Mouse (Mus musculus) midbrain, embryonic 15.5 days (tissue): ENCODE measurements around the gene Fbxo10. TPM values are rescaled to one million over a fixed set of nuclear protein-coding genes. Genes with fewer than 3 reads are reported as not detected.
"Not testable (repeated sequence)": the region's sequence is repeated elsewhere in the genome, so short reads cannot be mapped to it uniquely, and the experiment has no call there.

ENCODE experiments used
- ATAC-seq: fragments of 200-750 bp; cut with Nextera tagmentation; replicated peaks from 2 replicates; pipeline ENCODE4 v1.8.0; 2017; ENCODE audit warnings: moderate TSS enrichment
- H3K27ac ChIP-seq: fragments of 300-500 bp; sonication (generic); 2 replicates; pipeline ENCODE4 v1.5.1; 2015; ENCODE audit warnings: mild to moderate bottlenecking, inconsistent platforms
- H3K27me3 ChIP-seq: fragments of 300-500 bp; sonication (generic); replicated peaks from 2 replicates; pipeline ENCODE4 v1.6.1; 2015; ENCODE audit warnings: inconsistent platforms
- H3K36me3 ChIP-seq: fragments of 300-500 bp; sonication (generic); replicated peaks from 2 replicates; pipeline ENCODE4 v1.6.1; 2015; ENCODE audit warnings: inconsistent platforms
- H3K4me1 ChIP-seq: fragments of 300-500 bp; sonication (generic); 2 replicates; pipeline ENCODE4 v1.6.1; 2015; ENCODE audit warnings: inconsistent platforms
- H3K4me2 ChIP-seq: fragments of 300-500 bp; sonication (generic); 2 replicates; pipeline ENCODE4 v1.6.1; 2015; ENCODE audit warnings: inconsistent platforms, mild to moderate bottlenecking, moderate library complexity
- H3K4me3 ChIP-seq: fragments of 300-500 bp; sonication (generic); 2 replicates; pipeline ENCODE4 v1.5.1; 2015; ENCODE audit warnings: mild to moderate bottlenecking, inconsistent platforms
- H3K9ac ChIP-seq: fragments of 300-500 bp; sonication (generic); 2 replicates; pipeline ENCODE4 v1.6.1; 2015; ENCODE audit warnings: mild to moderate bottlenecking, inconsistent platforms
- H3K9me3 ChIP-seq: fragments of 300-500 bp; sonication (generic); 2 replicates; pipeline ENCODE4 v1.6.1; 2016; ENCODE audit warnings: inconsistent platforms
- WGBS: fragments of 180-500 bp; shearing (Covaris S2); methylation state at CpG from one replicate; pipeline ENCODE4 v1.1.7; 2015; ENCODE audit warnings: mixed read lengths; 5-methylcytosine and 5-hydroxymethylcytosine counted together
- polyA plus RNA-seq: library from polyadenylated mRNA; unstranded; fragments of >200 nt; fragmentation: Nextera tagmentation; extraction: Ambion mirVana; gene quantifications from 2 replicates; pipeline ENCODE4 v1.2.1, GENCODE M21; 2015

Fbxo10 gene
- polyA plus RNA-seq, 1 experiment from 2014 or later: 21.9 TPM

GRCm38 (mm10) chr4:45013537-45013936 is 70.9 kb downstream of the Fbxo10 start:
- no peak for ATAC-seq
- H3K4me2 ChIP-seq: peak overlapping the region; percentile 59
- peak overlapping the region; percentile 54; the same call in 1 of the 2 replicates for H3K9ac ChIP-seq
- H3K9me3 ChIP-seq: no peaks in the 10 kb centered on the region
- no peaks in the 10 kb centered on the region for H3K27me3 ChIP-seq
- no peaks in the 10 kb centered on the region for H3K36me3 ChIP-seq
- peak overlapping the region; percentile 72; the same call in 1 of the 2 replicates for H3K27ac ChIP-seq
- peak overlapping the region; percentile 61 for H3K4me3 ChIP-seq
- peaks cover 23% of the 10 kb centered on the region for H3K4me1 ChIP-seq
- WGBS: 9% methylated on average over 2 of the region's 2 CpGs

- Histone ChIP-seq H3K9me3 (no peaks in the 10 kb centered on the region), H3K9ac (peak overlapping the region; percentile 54), H3K4me1 (peaks cover 23% of the 10 kb centered on the region), H3K27me3 (no peaks in the 10 kb centered on the region), H3K4me3 (peak overlapping the region; percentile 61), H3K4me2 (peak overlapping the region; percentile 59), H3K36me3 (no peaks in the 10 kb centered on the region), H3K27ac (peak overlapping the region; percentile 72)
- ATAC-seq: no peak
- 3% methylated on average over 13 of the region's 13 CpGs for WGBS
Observed at GRCm38 (mm10) chr4:45013031-45013431, 71.4 kb downstream of the Fbxo10 start.

GRCm38 (mm10) chr4:45012105-45012975 is 72.1 kb downstream of the Fbxo10 start, which contains the start of gene Zbtb5:
TSS of gene Zbtb5 (minus strand) at chr4:45012412.
- WGBS: under 1% methylated on average over 59 of the region's 63 CpGs
- H3K9ac ChIP-seq: peak within 1 kb of the TSS; percentile 79
- peaks cover 23% of the 10 kb centered on the region for H3K4me1 ChIP-seq
- peak within 1 kb of the TSS; percentile 61 for H3K4me3 ChIP-seq
- H3K9me3 ChIP-seq: no peaks in the 10 kb centered on the region
- H3K27me3 ChIP-seq: no peaks in the 10 kb centered on the region
- H3K27ac ChIP-seq: peak within 1 kb of the TSS; percentile 95
- ATAC-seq: peak; percentile 99
- peak within 1 kb of the TSS; percentile 61 for H3K4me2 ChIP-seq
- H3K36me3 ChIP-seq: no peaks in the 10 kb centered on the region

- under 1% methylated on average over 31 of the region's 31 CpGs for WGBS
- Histone ChIP-seq H3K36me3 (no peaks in the 10 kb centered on the region), H3K9ac (peak overlapping the region; percentile 79), H3K4me1 (peaks cover 23% of the 10 kb centered on the region), H3K27ac (peak overlapping the region; percentile 95), H3K4me3 (peak overlapping the region; percentile 61), H3K27me3 (no peaks in the 10 kb centered on the region), H3K4me2 (peak overlapping the region; percentile 61), H3K9me3 (no peaks in the 10 kb centered on the region)
- peak; percentile 82 for ATAC-seq
Observed at GRCm38 (mm10) chr4:45011581-45012104, 72.8 kb downstream of the Fbxo10 start.

GRCm38 (mm10) chr4:45010806-45011415 is 73.5 kb downstream of the Fbxo10 start:
- peak overlapping the region; percentile 95; the same call in 1 of the 2 replicates for H3K27ac ChIP-seq
- peak overlapping the region; percentile 61 for H3K4me2 ChIP-seq
- H3K4me3 ChIP-seq: peak overlapping the region; percentile 61
- H3K27me3 ChIP-seq: no peaks in the 10 kb centered on the region
- no peak for ATAC-seq
- no peaks in the 10 kb centered on the region for H3K36me3 ChIP-seq
- WGBS: 14% methylated on average over 11 of the region's 11 CpGs
- peak overlapping the region; percentile 79 for H3K9ac ChIP-seq
- no peaks in the 10 kb centered on the region for H3K9me3 ChIP-seq
- H3K4me1 ChIP-seq: peaks cover 23% of the 10 kb centered on the region

- no peak overlapping the region for H3K9ac ChIP-seq
- ATAC-seq: no peak
- H3K4me3 ChIP-seq: no peak overlapping the region
- peaks cover 10% of the 10 kb centered on the region for H3K4me1 ChIP-seq
- no peaks in the 10 kb centered on the region for H3K27me3 ChIP-seq
- no peaks in the 10 kb centered on the region for H3K36me3 ChIP-seq
- no peak overlapping the region for H3K27ac ChIP-seq
- 92% methylated on average over 3 of the region's 3 CpGs for WGBS
- H3K4me2 ChIP-seq: no peak overlapping the region
- H3K9me3 ChIP-seq: no peaks in the 10 kb centered on the region
Observed at GRCm38 (mm10) chr4:45005452-45005851, 79.0 kb downstream of the Fbxo10 start.

GRCm38 (mm10) chr4:45000001-45000400 is 84.4 kb downstream of the Fbxo10 start:
- 85% methylated on average over 6 of the region's 6 CpGs for WGBS
- H3K9ac ChIP-seq: no peak overlapping the region
- no peaks in the 10 kb centered on the region for H3K27me3 ChIP-seq
- H3K4me1 ChIP-seq: peaks cover 2% of the 10 kb centered on the region
- H3K9me3 ChIP-seq: no peaks in the 10 kb centered on the region
- no peak for ATAC-seq
- no peak overlapping the region for H3K27ac ChIP-seq
- H3K4me3 ChIP-seq: no peak overlapping the region
- H3K36me3 ChIP-seq: no peaks in the 10 kb centered on the region
- H3K4me2 ChIP-seq: no peak overlapping the region

- no peak for ATAC-seq
- Histone ChIP-seq H3K4me2 (no peak overlapping the region), H3K9ac (no peak overlapping the region), H3K27me3 (no peaks in the 10 kb centered on the region), H3K4me3 (no peak overlapping the region), H3K27ac (no peak overlapping the region), H3K4me1 (peaks cover 2% of the 10 kb centered on the region), H3K36me3 (peaks cover 6% of the 10 kb centered on the region; the same call in 1 of the 2 replicates), H3K9me3 (no peaks in the 10 kb centered on the region)
- 80% methylated on average over 3 of the region's 3 CpGs for WGBS
Observed at GRCm38 (mm10) chr4:44998071-44998470, 86.3 kb downstream of the Fbxo10 start.

- no peaks in the 10 kb centered on the region for H3K27me3 ChIP-seq
- 82% methylated on average over 18 of the region's 18 CpGs for WGBS
- H3K4me3 ChIP-seq: no peak overlapping the region
- no peak overlapping the region for H3K9ac ChIP-seq
- peaks cover 2% of the 10 kb centered on the region for H3K4me1 ChIP-seq
- no peaks in the 10 kb centered on the region for H3K9me3 ChIP-seq
- H3K36me3 ChIP-seq: peaks cover 6% of the 10 kb centered on the region; the same call in 1 of the 2 replicates
- H3K4me2 ChIP-seq: no peak overlapping the region
- no peak overlapping the region for H3K27ac ChIP-seq
- no peak for ATAC-seq
Observed at GRCm38 (mm10) chr4:44994776-44995175, 89.6 kb downstream of the Fbxo10 start.

- no peaks in the 10 kb centered on the region for H3K27me3 ChIP-seq
- no peak overlapping the region for H3K4me2 ChIP-seq
- no peak overlapping the region for H3K4me3 ChIP-seq
- ATAC-seq: no peak
- no peak overlapping the region for H3K27ac ChIP-seq
- WGBS: 93% methylated on average over 9 of the region's 9 CpGs
- peaks cover 2% of the 10 kb centered on the region for H3K4me1 ChIP-seq
- peaks cover 6% of the 10 kb centered on the region; the same call in 1 of the 2 replicates for H3K36me3 ChIP-seq
- no peak overlapping the region for H3K9ac ChIP-seq
- H3K9me3 ChIP-seq: no peaks in the 10 kb centered on the region
Observed at GRCm38 (mm10) chr4:44993847-44994246, 90.6 kb downstream of the Fbxo10 start.

- 94% methylated on average over 14 of the region's 14 CpGs for WGBS
- H3K27me3 ChIP-seq, H3K9me3 ChIP-seq, H3K4me1 ChIP-seq, H3K9ac ChIP-seq, H3K36me3 ChIP-seq, H3K4me2 ChIP-seq, H3K4me3 ChIP-seq, ATAC-seq, H3K27ac ChIP-seq: not testable (repeated sequence)
Observed at GRCm38 (mm10) chr4:44993179-44993578, 91.2 kb downstream of the Fbxo10 start.

- not testable (repeated sequence) for H3K9ac ChIP-seq, H3K4me1 ChIP-seq, H3K4me2 ChIP-seq, ATAC-seq, H3K27ac ChIP-seq, H3K9me3 ChIP-seq, H3K36me3 ChIP-seq, H3K27me3 ChIP-seq, H3K4me3 ChIP-seq
- 92% methylated on average over 11 of the region's 11 CpGs for WGBS
Observed at GRCm38 (mm10) chr4:44992330-44992729, 92.1 kb downstream of the Fbxo10 start.
